Mouse (Mus musculus) brain, embryonic 14.5 days (tissue): ENCODE measurements around the gene Creb5. TPM values are rescaled to one million over a fixed set of nuclear protein-coding genes. Genes with fewer than 3 reads are reported as not detected.
A peak's percentile ranks its signal among the peaks of the same experiment; 100 is the strongest.

Source experiments
- DNase-seq: peaks from one replicate; pipeline ENCODE4 v3.0.0-alpha.2; 2011; ENCODE audit warnings: low read depth
- CTCF ChIP-seq: fragments of 200-500 bp; IDR thresholded peaks from 2 replicates; pipeline ENCODE4 v1.5.1; 2012; ENCODE audit warnings: inconsistent platforms, mild to moderate bottlenecking, moderate library complexity, borderline replicate concordance; ENCODE audit not compliant: insufficient read depth, insufficient read length; ENCODE audit errors: extremely low read depth
- POLR2A ChIP-seq: fragments of 200-500 bp; IDR thresholded peaks from 2 replicates; pipeline ENCODE4 v1.6.1; 2012; ENCODE audit warnings: mild to moderate bottlenecking, inconsistent platforms, borderline replicate concordance; ENCODE audit not compliant: poor library complexity, insufficient read depth, insufficient read length, severe bottlenecking; ENCODE audit errors: extremely low read depth
- polyA plus RNA-seq: library from polyadenylated mRNA; depleted of rRNA; stranded (reverse); fragments of >200 nt; gene quantifications from 2 replicates; pipeline ENCODE4 v1.2.3, GENCODE M21; 2012

Creb5 gene
- polyA plus RNA-seq, 1 experiment = 3.9 TPM

- DNase-seq = peak; percentile 83
- no peak for TF ChIP-seq CTCF
- TF ChIP-seq POLR2A = no peak
Measured at GRCm38 (mm10) chr6:53637356-53638351, 350.6 kb downstream of the Creb5 start.

GRCm38 (mm10) chr6:53641633-53642605 lies 354.8 kb downstream of the Creb5 start:
- peak; percentile 93 for DNase-seq
- no peak for TF ChIP-seq CTCF
- no peak for TF ChIP-seq POLR2A

- no peak for DNase-seq
- TF ChIP-seq POLR2A (no peak), CTCF (no peak)
Measured at GRCm38 (mm10) chr6:53642826-53643356, 355.8 kb downstream of the Creb5 start.

- TF ChIP-seq POLR2A (no peak), CTCF (no peak)
- peak; percentile 71 for DNase-seq
Measured at GRCm38 (mm10) chr6:53643481-53643880, 356.4 kb downstream of the Creb5 start.

GRCm38 (mm10) chr6:53644056-53644455 lies 357.0 kb downstream of the Creb5 start:
- TF ChIP-seq CTCF (no peak), POLR2A (no peak)
- peak; percentile 85 for DNase-seq

- DNase-seq = no peak
- TF ChIP-seq POLR2A (no peak), CTCF (no peak)
Measured at GRCm38 (mm10) chr6:53644971-53645370, 357.9 kb downstream of the Creb5 start.

GRCm38 (mm10) chr6:53649782-53650181 lies 362.7 kb downstream of the Creb5 start:
- DNase-seq = peak; percentile 39
- TF ChIP-seq CTCF = peak; percentile 23; the same call in 1 of the 2 replicates
- TF ChIP-seq POLR2A = no peak

GRCm38 (mm10) chr6:53652691-53653090 lies 365.6 kb downstream of the Creb5 start:
- no peak for DNase-seq
- TF ChIP-seq POLR2A (no peak), CTCF (no peak)

- no peak for TF ChIP-seq CTCF
- TF ChIP-seq POLR2A = no peak
- no peak for DNase-seq
Measured at GRCm38 (mm10) chr6:53653706-53654360, 366.8 kb downstream of the Creb5 start.

- DNase-seq = peak; percentile 68
Measured at GRCm38 (mm10) chr6:53654361-53654824, 367.3 kb downstream of the Creb5 start.

More at GRCm38 (mm10) chr6:53654361-53654824, 367.3 kb downstream of the Creb5 start:
- TF ChIP-seq CTCF (no peak), POLR2A (no peak)
